Mouse (Mus musculus) ovary, postnatal 10 days (tissue): ENCODE measurements around the gene Abca2.
A peak's percentile ranks its signal among the peaks of the same experiment; 100 is the strongest.

Experiments
- DNase-seq: peaks from one replicate; pipeline ENCODE4 v3.0.0; 2022; ENCODE audit warnings: low spot score

Gene Abca2

DNA sequence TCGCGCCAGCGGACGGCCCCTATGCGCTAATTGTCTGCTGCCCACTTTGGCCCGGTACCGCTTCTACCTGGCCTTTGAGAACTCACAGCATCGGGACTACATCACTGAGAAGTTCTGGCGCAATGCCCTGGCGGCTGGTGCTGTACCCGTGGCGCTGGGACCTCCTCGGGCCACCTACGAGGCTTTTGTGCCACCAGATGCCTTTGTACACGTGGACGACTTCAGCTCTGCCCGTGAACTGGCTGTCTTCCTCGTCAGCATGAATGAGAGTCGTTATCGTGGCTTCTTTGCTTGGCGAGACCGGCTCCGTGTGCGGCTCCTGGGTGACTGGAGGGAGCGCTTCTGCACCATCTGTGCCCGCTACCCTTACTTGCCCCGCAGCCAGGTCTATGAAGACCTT lies 3.0 kb upstream of the Abca2 start:
- DNase-seq: no peak

DNA sequence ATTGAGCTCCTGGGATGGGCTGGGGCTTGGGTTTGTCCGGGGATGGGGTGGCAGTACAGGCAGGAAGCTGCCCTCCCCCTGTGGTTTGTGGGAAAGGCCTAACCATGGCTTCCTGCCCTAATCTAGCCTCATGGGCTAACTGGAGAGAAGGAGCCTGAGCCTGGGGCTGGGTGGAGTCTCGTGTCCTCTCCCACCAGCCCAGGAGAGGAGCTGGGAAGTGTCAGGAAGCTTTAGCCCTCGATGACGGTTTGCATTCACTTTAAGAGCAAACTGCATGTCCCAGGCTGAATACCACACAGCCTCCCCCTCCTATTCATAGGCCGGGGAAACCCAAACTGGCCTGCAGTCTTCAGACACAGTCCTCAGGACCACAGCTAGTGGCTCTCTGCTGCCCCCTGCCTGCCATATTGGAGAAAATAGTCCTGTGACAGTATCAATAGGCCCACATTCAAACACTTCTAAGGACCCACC lies 1.7 kb upstream of the Abca2 start:
- DNase-seq: peak; percentile 25

DNA sequence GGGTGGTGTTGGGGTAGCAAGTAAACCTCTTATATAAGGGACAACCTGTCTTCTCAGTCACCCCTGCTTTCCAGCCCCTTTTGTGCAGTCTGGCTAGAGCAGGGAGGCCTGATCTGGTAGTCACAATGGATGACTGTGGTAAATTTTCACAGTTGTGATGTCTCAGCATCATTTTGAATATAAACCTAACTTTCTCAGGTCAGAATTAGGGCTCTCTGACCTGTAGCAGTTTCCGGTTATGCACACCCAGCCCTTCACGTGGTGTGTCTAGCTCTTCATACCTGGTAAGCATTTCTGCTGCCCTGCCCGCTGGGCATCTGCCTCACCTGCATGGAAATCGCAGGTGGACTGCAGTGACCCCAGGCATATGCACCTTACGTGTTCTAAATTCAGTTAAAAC lies 1.2 kb upstream of the Abca2 start:
- no peak for DNase-seq

DNA sequence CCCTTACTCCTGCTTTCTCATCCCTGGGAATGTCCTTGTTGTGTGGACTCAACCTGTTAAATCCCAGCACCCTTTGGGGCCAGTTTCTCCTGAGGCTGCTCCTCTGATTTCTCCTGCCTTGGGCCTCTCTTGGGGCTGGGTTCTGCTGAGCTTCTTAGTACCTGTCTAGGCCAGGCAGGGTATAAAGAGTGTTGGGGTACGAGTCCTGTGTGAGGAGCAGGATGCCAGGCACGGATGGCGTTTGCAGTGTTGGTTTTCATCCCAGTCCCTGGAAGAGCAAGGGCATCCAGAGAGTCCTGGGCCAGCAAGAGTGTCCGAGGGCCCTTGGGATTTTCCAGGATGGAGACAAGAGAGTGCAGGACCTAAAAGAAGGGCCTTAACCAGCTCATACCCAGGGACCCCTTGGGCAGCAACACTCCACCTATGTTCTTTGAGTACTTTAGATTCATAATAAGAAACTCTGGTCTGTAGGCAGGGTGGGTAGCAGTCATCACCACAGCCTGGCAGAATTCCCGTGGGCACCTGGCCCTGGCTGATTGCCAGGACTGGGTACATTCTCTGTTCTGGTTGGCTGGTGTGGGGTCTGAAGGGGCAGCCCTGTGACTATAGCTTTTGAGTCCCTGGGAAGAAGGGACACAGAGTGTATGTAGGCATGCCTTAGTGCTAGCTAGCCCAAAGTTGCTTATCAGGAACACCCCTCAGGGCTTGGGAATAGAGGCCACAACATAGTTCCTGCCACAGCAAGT lies 1.1 kb downstream of the Abca2 start:
- DNase-seq: no peak

DNA sequence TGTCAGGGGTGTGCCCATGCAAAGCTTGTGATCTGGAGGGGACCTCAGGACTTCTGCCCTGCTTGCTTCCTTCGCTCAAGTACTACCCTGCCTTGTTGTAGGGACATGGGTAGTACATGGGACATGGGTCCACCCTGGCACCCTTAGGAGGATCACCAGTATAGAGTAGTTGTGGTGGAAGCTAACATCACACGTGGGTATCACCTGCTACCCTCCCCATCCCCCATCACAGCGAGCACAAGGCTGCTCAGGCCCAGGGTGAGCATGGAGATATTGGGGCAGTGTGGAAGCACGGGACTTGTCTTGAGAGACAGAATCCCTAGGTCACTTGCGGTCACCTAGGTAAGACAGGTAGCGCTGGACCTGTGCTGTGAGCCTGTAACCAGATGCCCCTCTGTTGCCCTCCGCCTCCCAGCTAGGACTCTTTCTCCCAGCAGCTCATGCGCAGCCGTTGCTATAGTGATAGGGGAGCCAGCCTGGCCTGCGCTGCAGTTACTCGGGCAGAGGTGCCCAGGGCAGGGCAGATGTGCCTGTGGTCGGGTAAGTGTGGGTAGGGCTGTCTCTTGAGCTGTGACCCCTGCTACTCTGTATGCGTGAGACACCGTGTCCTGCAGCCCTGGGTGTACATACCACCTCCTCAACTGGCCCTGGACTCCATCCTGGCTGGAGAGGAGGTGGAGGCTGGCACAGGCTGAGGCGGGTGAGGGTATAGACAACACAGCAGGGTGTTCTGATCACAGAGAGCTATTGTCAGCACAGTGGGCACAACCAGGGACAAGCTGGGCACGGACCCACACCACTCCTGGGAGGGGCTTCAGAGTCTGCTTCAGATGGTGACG lies 2.1 kb downstream of the Abca2 start:
- no peak for DNase-seq

DNA sequence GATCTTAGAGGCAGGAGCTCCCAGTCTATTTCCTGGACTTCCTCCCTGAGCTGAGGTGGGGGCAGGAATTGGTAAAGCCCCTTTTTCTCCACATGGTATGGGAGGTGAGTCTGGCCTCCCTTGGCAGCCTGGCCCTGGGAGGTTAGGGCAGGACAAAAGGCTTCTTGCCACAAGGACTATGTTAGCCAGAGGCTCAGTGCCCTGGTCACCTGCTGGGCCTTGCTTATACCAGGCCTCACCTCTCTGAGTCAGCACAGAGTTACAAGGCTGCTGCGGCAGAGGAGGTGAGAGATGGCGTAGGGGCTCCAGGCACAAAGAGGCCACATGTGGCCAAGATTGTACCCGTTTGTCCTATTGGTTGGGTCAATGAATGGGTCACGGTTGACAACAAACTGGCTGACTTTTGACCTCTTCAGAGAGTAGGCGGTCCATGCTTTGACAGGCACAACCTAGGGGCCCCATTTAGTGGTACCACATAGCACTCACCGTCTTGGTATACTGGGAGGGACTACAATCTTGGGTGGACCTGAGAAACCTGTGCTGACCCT lies 2.9 kb downstream of the Abca2 start:
- DNase-seq: no peak

DNA sequence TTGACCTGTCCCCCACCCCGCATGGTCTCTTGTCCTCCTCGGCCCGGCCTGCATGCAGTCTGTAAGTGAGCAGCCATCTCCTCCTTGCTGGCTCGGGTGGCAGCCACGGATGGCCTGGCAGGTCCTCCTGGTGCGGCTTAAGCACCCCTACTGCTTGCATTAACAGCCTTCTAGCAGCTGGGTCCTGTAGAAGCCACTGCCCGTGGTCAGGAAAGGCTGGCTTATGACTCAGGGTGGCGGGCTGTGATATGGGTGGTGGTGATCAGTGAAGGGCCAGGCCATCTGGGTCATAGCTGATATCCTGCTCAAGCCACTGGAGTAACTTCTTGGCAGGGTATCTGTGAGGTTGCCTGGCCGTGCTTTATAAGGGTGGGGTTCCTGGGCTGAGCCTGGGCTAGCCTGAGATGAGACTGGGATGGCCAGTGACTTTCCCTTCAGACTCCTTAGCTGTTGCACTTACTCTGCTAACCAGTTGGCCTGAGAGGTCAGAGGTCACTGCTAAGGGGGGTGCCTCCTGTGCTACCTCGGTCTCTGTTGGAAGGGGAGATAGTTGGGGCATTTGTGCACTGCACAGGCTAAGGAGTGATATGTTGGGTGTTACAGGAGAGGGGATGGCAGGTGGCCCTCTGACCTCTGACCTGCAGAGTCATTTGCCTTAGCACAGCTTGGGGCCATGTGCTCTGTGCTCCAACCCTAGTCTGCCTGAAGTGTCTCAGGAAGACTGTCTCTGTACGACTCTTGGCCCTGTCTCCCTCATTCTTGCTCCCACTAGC lies 4.0 kb downstream of the Abca2 start:
- no peak for DNase-seq

DNA sequence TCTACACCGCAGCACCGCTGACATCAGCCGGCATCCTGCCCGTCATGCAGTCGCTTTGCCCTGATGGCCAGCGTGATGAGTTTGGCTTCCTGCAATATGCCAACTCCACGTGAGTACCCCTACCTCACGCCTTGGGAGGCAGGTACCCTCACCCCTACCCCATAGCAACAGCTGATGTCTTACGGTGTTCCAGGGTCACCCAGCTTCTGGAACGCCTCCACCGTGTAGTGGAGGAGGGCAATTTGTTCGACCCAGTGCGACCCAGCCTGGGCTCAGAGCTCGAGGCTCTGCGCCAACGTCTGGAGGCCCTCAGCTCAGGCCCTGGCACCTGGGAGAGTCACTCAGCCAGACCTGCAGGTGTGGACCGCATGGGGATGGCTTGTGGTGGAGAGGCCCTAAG lies 4.6 kb downstream of the Abca2 start:
- no peak for DNase-seq

DNA sequence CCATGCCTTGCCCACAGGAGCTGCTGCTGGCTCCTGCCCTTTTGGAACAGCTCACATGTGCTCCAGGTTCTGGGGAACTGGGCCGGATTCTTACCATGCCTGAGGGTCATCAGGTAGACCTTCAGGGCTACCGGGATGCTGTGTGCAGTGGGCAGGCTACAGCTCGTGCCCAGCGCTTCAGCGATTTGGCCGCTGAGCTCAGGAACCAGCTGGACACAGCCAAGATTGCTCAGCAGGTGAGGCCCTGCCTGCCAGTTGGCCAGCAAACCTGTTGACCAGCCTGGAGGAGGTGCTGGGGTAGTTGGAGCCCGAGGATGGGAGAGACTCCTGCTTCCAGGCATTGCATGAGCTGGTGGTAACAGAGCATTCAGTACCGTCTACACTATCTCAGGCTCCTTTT lies 5.8 kb downstream of the Abca2 start:
- no peak for DNase-seq

DNA sequence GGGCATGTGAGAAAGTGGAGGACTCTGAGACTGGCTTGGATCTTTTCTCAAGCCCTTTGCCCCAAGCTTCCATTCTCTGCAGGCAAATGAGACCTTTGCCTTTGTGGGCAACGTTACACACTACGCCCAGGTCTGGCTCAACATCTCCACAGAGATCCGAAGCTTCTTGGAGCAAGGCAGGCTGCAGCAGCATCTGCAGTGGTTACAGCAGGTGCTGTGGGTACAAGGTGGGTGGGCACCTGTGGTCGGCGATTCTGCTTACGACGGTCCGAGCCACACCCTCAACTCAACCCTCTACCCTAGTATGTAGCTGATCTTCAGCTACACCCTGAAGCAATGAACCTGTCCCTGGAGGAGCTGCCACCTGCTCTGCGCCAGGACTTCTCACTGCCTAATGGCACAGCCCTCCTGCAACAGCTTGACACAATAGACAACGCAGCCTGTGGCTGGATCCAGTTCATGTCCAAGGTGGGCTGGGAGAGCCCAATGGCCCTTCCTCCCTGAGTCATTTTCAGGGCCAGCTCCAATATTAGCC lies 7.8 kb downstream of the Abca2 start:
- no peak for DNase-seq

DNA sequence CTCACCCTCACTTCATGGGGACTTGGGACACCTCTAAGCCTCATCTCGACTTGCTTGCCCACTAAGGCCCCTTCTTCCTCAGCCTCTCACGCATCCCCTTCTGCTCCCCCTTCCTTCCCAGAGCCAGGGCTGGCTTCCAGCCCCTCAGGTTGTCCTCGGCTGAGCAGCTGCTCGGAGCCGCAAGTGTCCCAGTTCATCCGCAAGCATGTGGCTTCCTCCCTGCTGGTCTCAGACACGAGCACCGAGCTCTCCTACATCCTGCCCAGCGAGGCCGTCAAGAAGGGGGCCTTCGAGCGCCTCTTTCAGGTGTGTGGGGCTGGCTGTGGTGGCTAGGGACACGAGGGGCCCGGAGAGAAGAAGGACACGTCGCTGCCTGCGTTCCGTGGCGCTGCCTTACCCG lies 12.6 kb downstream of the Abca2 start:
- no peak for DNase-seq

DNA sequence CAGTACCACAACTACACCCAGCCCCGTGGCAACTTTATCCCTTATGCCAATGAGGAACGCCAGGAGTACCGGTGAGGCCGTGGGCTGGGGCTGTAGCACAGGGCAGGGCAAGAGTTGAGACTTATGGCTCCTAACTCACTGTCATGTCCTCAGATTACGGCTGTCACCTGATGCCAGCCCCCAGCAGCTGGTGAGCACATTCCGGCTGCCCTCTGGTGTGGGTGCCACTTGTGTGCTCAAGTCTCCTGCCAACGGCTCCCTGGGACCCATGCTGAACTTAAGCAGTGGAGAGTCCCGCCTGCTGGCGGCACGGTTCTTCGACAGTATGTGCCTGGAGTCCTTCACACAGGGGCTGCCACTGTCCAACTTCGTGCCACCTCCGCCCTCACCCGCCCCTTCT lies 14.2 kb downstream of the Abca2 start:
- no peak for DNase-seq

DNA sequence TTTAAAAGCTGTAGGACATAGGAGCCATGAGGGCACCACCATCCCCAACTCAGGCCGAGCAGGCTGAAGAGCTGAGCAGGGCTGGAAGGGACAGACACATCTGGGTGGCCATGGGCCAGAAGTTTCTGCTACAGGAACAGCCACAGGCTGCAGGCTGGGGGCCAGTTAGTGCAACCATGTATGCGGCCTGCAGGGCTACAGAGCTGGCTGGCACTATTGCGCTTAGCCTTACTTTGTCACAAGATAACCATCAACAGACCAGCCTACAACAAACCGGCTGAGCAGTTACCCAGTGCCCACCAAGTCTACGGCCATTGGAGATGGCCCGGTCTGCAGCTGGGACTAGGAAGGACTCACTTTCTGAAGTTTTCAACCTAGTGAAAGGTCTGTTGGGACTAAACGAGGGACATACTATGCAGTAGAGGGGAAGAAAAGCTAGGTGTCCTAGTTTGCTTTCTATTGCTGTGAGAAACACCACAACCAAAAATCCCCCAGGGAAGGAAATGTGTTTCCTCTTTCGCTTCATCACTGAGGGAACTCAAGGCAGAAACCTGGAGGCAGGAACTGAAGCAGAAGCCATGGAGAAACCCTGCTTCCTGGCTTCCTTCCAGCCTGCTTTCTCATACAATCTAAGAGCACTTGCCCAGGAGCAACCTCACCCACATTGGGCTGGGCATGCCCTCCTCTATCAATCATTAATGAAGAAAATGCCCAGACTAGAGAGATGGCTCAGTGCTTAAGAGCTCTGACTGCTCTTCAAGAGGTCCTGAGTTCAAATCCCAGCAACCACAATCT lies 22.5 kb downstream of the Abca2 start:
- no peak for DNase-seq

DNA sequence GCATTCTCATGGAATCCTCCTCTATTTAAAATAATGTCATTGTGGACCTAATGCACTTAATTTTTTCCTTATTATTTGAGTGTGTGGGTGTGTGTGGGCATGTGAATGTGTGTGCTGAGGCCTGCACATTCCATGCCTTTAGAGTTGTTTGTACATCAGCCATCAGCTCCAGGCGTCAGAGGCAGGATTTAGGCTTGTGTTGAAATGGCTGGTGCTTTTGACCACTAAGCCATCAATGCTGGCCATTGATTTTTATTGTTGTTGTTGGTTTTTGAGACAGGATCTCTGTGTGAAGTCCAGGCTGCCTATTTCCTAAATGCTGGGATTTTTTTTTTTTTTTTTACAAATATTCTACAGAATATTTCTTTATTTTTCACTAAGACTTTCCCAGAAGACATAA lies 24.4 kb downstream of the Abca2 start:
- no peak for DNase-seq

DNA sequence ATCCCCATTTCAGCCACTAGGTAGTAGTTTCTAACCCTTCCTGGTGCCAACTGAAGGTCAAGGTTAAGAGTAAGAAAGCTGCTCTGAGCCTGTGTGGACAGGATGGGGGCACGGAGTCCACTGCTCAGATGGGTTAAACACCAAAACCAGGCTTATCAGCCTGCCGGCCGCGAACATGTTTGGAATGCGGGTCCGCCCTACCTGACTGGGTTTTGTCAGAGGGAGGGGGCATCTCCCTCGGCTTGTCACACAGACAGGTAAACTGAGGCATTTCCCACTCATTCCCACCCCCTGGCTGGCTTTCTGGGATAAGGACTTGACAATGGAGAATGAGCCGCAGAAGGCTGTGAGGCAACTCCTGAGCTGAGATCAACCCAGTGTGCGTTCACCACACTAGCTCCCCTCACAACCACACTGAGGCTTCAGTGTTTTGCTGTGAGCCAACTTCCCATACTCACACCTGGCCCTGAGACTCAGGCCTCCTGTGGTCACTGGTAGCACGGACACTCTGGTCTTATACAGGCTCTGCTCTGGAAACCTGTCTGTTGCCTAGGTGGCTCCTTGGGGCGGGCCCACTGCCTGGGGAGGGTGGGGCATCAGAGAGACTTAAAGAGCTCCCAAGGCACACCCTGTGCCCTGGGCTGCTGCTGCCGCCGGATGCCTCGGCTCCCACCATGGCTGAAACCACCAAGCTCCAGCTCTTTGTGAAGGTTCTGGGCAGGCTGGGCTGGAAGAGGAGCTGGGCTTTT lies 27.9 kb downstream of the Abca2 start, which contains the start of gene Clic3:
TSS of gene Clic3 (plus strand) at position 634 of the 749 bp plus-strand sequence.
- no peak for DNase-seq

DNA sequence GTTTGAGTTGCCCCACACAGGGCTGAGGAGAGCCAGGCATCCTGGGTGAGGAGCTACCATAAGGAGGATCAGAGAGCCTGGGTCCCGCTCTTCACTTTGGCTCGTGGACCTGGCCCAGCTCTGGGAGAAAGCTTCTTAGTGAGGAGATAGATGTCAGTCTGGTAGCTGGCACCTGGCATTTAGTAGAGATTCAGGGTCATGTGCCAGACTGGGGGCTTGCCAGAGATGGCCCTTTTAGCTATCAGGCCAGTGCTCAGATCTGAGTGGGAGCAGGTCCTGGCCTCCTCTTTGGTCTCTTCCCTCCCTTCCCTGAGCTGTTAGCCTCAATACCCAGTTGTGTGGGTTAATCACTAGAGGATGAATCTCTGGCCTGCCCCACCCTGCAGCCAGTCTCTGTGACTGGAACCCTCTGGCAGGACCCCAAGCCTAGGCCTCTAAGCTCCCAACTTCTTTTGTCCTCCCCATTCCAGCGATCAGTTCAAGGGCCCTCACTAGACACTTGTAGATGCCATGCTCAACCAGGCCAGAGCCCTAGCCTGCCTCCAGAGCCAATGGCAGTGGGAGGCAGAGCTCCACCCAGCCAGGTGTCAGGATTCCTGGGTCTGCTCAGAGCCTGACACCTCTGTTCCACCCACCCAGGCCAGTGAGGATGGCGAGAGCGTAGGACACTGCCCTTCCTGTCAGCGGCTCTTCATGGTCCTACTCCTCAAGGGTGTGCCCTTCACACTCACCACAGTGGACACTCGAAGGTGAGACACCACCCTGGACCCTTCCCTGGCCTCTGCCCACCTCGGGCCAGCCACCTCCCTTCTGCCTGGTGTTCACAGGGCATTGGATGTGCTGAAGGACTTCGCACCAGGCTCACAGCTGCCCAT lies 28.8 kb downstream of the Abca2 start:
- DNase-seq: no peak

DNA sequence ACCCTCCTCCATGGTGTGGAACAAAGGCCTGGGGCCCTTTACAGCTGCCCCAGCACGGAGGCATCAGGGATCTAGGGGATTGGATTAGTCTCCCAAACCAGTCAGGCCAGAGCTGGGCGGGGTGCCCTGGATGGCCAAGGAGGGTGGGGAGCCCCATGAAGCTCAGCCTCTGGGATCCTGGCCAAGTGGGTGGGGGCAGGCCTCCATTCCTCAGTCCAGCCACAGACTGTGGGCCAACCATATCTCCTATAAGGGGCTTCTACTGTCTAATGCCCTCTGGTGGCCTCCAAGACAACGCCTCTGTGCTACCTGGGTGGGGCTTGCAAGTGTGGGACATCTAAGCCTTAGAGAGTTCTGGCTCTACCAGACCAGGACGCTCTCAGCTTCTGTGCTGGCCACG lies 30.4 kb downstream of the Abca2 start:
- DNase-seq: no peak

DNA sequence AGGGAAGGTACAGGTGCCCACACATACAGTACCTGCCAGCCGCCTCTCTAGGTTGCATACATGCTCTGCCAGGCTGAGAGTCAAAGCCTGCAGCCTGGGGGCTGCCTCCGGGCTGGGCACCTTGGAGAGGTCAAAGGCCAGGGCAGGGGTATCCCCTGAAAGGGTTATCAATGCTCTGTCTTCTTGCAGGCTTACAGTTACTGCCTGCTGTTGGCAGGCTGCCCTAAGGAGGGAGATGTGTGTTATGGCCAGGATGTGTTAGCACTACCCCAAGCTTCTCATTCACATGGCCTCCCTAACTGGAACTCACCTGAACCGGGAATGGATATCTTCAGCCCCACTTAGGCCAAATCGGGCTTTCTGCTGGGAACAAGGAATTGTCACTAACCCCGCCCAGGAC lies 31.6 kb downstream of the Abca2 start:
- no peak for DNase-seq

DNA sequence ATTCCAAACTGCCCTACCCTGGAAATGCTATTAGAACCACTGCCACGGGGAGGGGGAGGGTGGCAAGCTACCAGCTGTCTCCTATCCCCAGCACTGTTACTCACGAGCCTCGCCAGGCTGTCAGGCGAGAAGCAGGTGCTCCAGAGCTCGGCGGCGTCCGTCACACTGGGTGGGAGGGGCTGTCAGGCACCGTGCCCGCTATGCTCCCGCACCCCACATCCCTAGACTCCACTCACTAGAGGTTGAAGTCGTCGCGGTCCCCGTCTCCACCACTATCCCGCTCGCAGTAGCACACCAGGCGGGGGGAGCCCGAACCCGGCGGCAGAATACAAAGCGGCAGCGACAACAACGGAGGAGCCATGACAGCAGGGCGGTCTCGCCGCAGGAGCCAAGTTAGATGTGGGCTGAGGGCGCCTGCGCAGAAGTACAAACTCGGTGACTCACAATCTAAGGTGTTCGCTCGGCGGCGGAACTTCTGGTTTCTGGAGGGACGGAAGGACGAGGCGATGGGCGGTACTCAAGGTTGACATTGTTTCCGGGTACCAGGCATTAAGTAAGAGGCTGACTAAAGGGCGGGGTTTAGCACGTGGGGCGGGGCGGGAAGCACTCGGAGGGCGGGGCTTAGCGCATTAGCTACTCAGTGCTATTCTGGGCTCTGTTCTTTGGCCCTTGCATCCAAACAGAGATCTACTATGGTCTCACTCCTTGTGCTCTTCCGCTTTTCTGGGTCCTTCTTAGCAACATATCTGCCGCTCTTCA lies 32.2 kb downstream of the Abca2 start, which contains the start of gene Paxx:
TSS of gene Paxx (minus strand) at position 544 of the 759 bp plus-strand sequence.
- DNase-seq: peak; percentile 69
